Mouse (Mus musculus): ENCODE data around the gene Ddi2. TPM values are rescaled to one million over a fixed set of nuclear protein-coding genes. Genes with fewer than 3 reads are reported as not detected.

The Ddi2 gene
- total RNA-seq, 4 experiments from 2014 or later, result 53.9 to 63.4 (median 56.8) TPM

- no peak for DNase-seq (ENCODE audit: low spot score in 2 of 2)
Observed at GRCm38 (mm10) chr4:141742381-141742780, 19.2 kb upstream of the Ddi2 start.

GRCm38 (mm10) chr4:141741856-141742255 lies 18.6 kb upstream of the Ddi2 start:
- DNase-seq (ENCODE audit: low spot score in 2 of 2), result no peak

GRCm38 (mm10) chr4:141738015-141738414 lies 14.8 kb upstream of the Ddi2 start:
- DNase-seq (ENCODE audit: low spot score in 2 of 2), result no peak

GRCm38 (mm10) chr4:141736856-141737255 lies 13.6 kb upstream of the Ddi2 start:
- no peak for DNase-seq (ENCODE audit: low spot score in 2 of 2)

- no peak for DNase-seq (ENCODE audit: low spot score in 2 of 2)
Observed at GRCm38 (mm10) chr4:141735206-141735560, 12.0 kb upstream of the Ddi2 start.

- peak; percentile 79 to 90 for DNase-seq (ENCODE audit: low spot score in 2 of 2)
Observed at GRCm38 (mm10) chr4:141734446-141735205, 11.4 kb upstream of the Ddi2 start.

- DNase-seq (ENCODE audit: low spot score in 2 of 2), result no peak
Observed at GRCm38 (mm10) chr4:141731766-141732165, 8.5 kb upstream of the Ddi2 start.

GRCm38 (mm10) chr4:141730401-141730800 lies 7.2 kb upstream of the Ddi2 start:
- DNase-seq (ENCODE audit: low spot score in 2 of 2), result no peak

- DNase-seq (ENCODE audit: low spot score in 2 of 2), result no peak
Observed at GRCm38 (mm10) chr4:141729266-141729665, 6.0 kb upstream of the Ddi2 start.

GRCm38 (mm10) chr4:141725738-141726137 lies 2.5 kb upstream of the Ddi2 start:
- DNase-seq (ENCODE audit: low spot score in 2 of 2), result no peak

GRCm38 (mm10) chr4:141725277-141725676 lies 2.1 kb upstream of the Ddi2 start:
- no peak for DNase-seq (ENCODE audit: low spot score in 2 of 2)

- DNase-seq (ENCODE audit: low spot score in 2 of 2), result no peak
Observed at GRCm38 (mm10) chr4:141724594-141724993, 1.4 kb upstream of the Ddi2 start.

- DNase-seq (ENCODE audit: low spot score in 2 of 2), result no peak
Observed at GRCm38 (mm10) chr4:141723673-141724068, 452 bp upstream of the Ddi2 start.

- no peak for DNase-seq (ENCODE audit: low spot score in 2 of 2)
Observed at GRCm38 (mm10) chr4:141721961-141722360, 1.3 kb downstream of the Ddi2 start.

GRCm38 (mm10) chr4:141720761-141721523 lies 2.3 kb downstream of the Ddi2 start:
- no peak for DNase-seq (ENCODE audit: low spot score in 2 of 2)

- no peak for DNase-seq (ENCODE audit: low spot score in 2 of 2)
Observed at GRCm38 (mm10) chr4:141719304-141719703, 3.9 kb downstream of the Ddi2 start.

- DNase-seq (ENCODE audit: low spot score in 2 of 2), result no peak
Observed at GRCm38 (mm10) chr4:141717633-141718032, 5.6 kb downstream of the Ddi2 start.

- DNase-seq (ENCODE audit: low spot score in 2 of 2), result no peak
Observed at GRCm38 (mm10) chr4:141715027-141715426, 8.2 kb downstream of the Ddi2 start.

- DNase-seq (ENCODE audit: low spot score in 2 of 2), result no peak
Observed at GRCm38 (mm10) chr4:141713598-141714142, 9.5 kb downstream of the Ddi2 start.

- DNase-seq (ENCODE audit: low spot score in 2 of 2), result no peak
Observed at GRCm38 (mm10) chr4:141711250-141711649, 12.0 kb downstream of the Ddi2 start.

- DNase-seq (ENCODE audit: low spot score in 2 of 2), result no peak
Observed at GRCm38 (mm10) chr4:141708971-141709370, 14.2 kb downstream of the Ddi2 start.

GRCm38 (mm10) chr4:141708005-141708404 lies 15.2 kb downstream of the Ddi2 start:
- no peak for DNase-seq (ENCODE audit: low spot score in 2 of 2)

GRCm38 (mm10) chr4:141705331-141705730 lies 17.9 kb downstream of the Ddi2 start:
- DNase-seq (ENCODE audit: low spot score in 2 of 2), result no peak
